Mouse (Mus musculus): ENCODE data around the gene Hist1h2ab.
"Not testable (repeated sequence)": the region's sequence is repeated elsewhere in the genome, so short reads cannot be mapped to it uniquely, and the experiment has no call there.

Hist1h2ab gene

GRCm38 (mm10) chr13:23753314-23754078 lies 2.6 kb downstream of the Hist1h2ab start:
- DNase-seq (ENCODE audit: low spot score), result peak; percentile 38

- no peak for DNase-seq (ENCODE audit: low spot score)
These were observed 4.1 kb downstream of the Hist1h2ab start for GRCm38 (mm10) chr13:23755000-23755399.

- DNase-seq (ENCODE audit: low spot score), result peak; percentile 98
These were observed 5.9 kb downstream of the Hist1h2ab start, which contains the start of gene Hist1h4b for GRCm38 (mm10) chr13:23756790-23757189. Gene Hist1h4b, plus strand, starts transcription at chr13:23757013.

- no peak for DNase-seq (ENCODE audit: low spot score)
These were observed 6.4 kb downstream of the Hist1h2ab start for GRCm38 (mm10) chr13:23757211-23757773.

- peak; percentile 33 for DNase-seq (ENCODE audit: low spot score)
These were observed 7.0 kb downstream of the Hist1h2ab start for GRCm38 (mm10) chr13:23757921-23758320.

GRCm38 (mm10) chr13:23759251-23759771 lies 8.4 kb downstream of the Hist1h2ab start:
- DNase-seq (ENCODE audit: low spot score), result no peak

- DNase-seq (ENCODE audit: low spot score), result no peak
These were observed 9.0 kb downstream of the Hist1h2ab start for GRCm38 (mm10) chr13:23759916-23760239.

GRCm38 (mm10) chr13:23760240-23760971 lies 9.5 kb downstream of the Hist1h2ab start:
- DNase-seq (ENCODE audit: low spot score), result peak; percentile 78

GRCm38 (mm10) chr13:23760972-23761864 lies 10.3 kb downstream of the Hist1h2ab start, which contains the start of gene Hist1h4a:
Gene Hist1h4a, minus strand, starts transcription at chr13:23761230.
- DNase-seq (ENCODE audit: low spot score), result peak; percentile 100

- DNase-seq (ENCODE audit: low spot score), result peak; percentile 92
These were observed 11.2 kb downstream of the Hist1h2ab start, which contains the start of gene Hist1h3a for GRCm38 (mm10) chr13:23761871-23762821. Gene Hist1h3a, minus strand, starts transcription at chr13:23762386.

- no peak for DNase-seq (ENCODE audit: low spot score)
These were observed 12.3 kb downstream of the Hist1h2ab start for GRCm38 (mm10) chr13:23763242-23763585.

GRCm38 (mm10) chr13:23763586-23764323 lies 12.8 kb downstream of the Hist1h2ab start, which contains the start of gene Hist1h1a:
Gene Hist1h1a, plus strand, starts transcription at chr13:23763666.
- DNase-seq (ENCODE audit: low spot score), result peak; percentile 96

GRCm38 (mm10) chr13:23764324-23765171 lies 13.6 kb downstream of the Hist1h2ab start:
- peak; percentile 79 for DNase-seq (ENCODE audit: low spot score)

- DNase-seq (ENCODE audit: low spot score), result peak; percentile 64
These were observed 14.2 kb downstream of the Hist1h2ab start for GRCm38 (mm10) chr13:23765172-23765513.

GRCm38 (mm10) chr13:23766772-23767171 lies 15.8 kb downstream of the Hist1h2ab start:
- no peak for DNase-seq (ENCODE audit: low spot score)

GRCm38 (mm10) chr13:23768834-23769397 lies 18.0 kb downstream of the Hist1h2ab start:
- DNase-seq (ENCODE audit: low spot score), result no peak

GRCm38 (mm10) chr13:23769613-23770012 lies 18.7 kb downstream of the Hist1h2ab start, which contains the start of gene Trim38:
Gene Trim38, plus strand, starts transcription at chr13:23769913.
- not testable (repeated sequence) for DNase-seq (ENCODE audit: low spot score)

Data from c-Kit-positive CD71-positive TER-119-positive erythroid progenitor cells, embryonic 14.5 days (primary cell).